10 mouse cellular contexts compared by ENCODE assay signal in genomic region chr13:28792461-28793165, GRCm38 (mm10).
DNase-seq lines count a peak whose midpoint lies in the region; ATAC-seq and TF ChIP-seq lines count a peak whose summit lies in the region.
"Had no signal": no experiment of that assay in that cellular context is flagged by ENCODE, and none has a peak within 500 bp of the region (broad histone marks: within the 10 kb centered on the region; RNA-seq: fewer than 3 reads in every experiment).

No protein-coding gene starts in this region.

- H3K4me3 ChIP-seq in thymus, adult 2 months (ENCODE audit: control insufficient read depth, insufficient read depth, low read length), result no peak overlapping the region
- no peak overlapping the region for H3K4me3 ChIP-seq in hindbrain, embryonic 15.5 days
- no peak overlapping the region for H3K4me3 ChIP-seq in midbrain, embryonic 11.5 days (ENCODE audit: low read depth, low read length)
- H3K4me3 ChIP-seq: liver, embryonic 15.5 days; megakaryocyte, embryonic 14.5 days had no signal

- no peaks in the 10 kb centered on the region for H3K27me3 ChIP-seq in thymus, adult 2 months (ENCODE audit: control insufficient read depth, insufficient read depth, low read length)
- no peaks in the 10 kb centered on the region for H3K27me3 ChIP-seq in hindbrain, embryonic 15.5 days
- H3K27me3 ChIP-seq in midbrain, embryonic 11.5 days (ENCODE audit: control insufficient read depth, insufficient read depth, low read length), result no peaks in the 10 kb centered on the region
- H3K27me3 ChIP-seq: liver, embryonic 15.5 days had no signal

- H3K4me1 ChIP-seq in thymus, adult 2 months (replicated peaks; ENCODE audit: control insufficient read depth, insufficient read depth, low read length), result peaks cover 26% of the 10 kb centered on the region
- H3K4me1 ChIP-seq in hindbrain, embryonic 15.5 days (replicated peaks), result peaks cover 33% of the 10 kb centered on the region
- peaks cover 61% of the 10 kb centered on the region for H3K4me1 ChIP-seq in midbrain, embryonic 11.5 days (ENCODE audit: control insufficient read depth, insufficient read depth, low read length)
- H3K4me1 ChIP-seq: liver, embryonic 15.5 days; megakaryocyte, embryonic 14.5 days had no signal

- H3K36me3 ChIP-seq in thymus, adult 2 months (ENCODE audit: control insufficient read depth, insufficient read depth, low read length), result no peaks in the 10 kb centered on the region
- no peaks in the 10 kb centered on the region for H3K36me3 ChIP-seq in hindbrain, embryonic 15.5 days
- no peaks in the 10 kb centered on the region for H3K36me3 ChIP-seq in midbrain, embryonic 11.5 days (ENCODE audit: control insufficient read depth, insufficient read depth, low read length)
- H3K36me3 ChIP-seq: liver, embryonic 15.5 days had no signal

- no peak for TF ChIP-seq POLR2A in thymus, adult 2 months (IDR thresholded peaks at IDR 0.05; ENCODE audit: control insufficient read depth, extremely low read depth, insufficient read depth, low read length, poor library complexity)

- H3K9ac ChIP-seq in hindbrain, embryonic 15.5 days, result no peak overlapping the region
- H3K9ac ChIP-seq in midbrain, embryonic 11.5 days (ENCODE audit: low read length), result no peak overlapping the region
- H3K9ac ChIP-seq: liver, embryonic 15.5 days had no signal

- 88% methylated on average over 12 of the region's 12 CpGs for WGBS in thymus, adult 2 months
- 34% methylated on average over 12 of the region's 12 CpGs for WGBS in hindbrain, embryonic 15.5 days
- WGBS in midbrain, embryonic 11.5 days, result 38% methylated on average over 12 of the region's 12 CpGs

- DNase-seq in thymus, adult 2 months, result no peak
- DNase-seq in thymus, postnatal 25 days, result no peak
- peak; percentile 89 for DNase-seq in midbrain, embryonic 11.5 days (ENCODE audit: low spot score, missing footprints)
- DNase-seq in T-cell, adult 2 months (ENCODE audit: low spot score), result no peak
- DNase-seq in heart, adult 11 months, result no peak
- DNase-seq: layer of hippocampus, postnatal 36 days had no signal

- no peak overlapping the region for H3K4me2 ChIP-seq in hindbrain, embryonic 15.5 days
- no peak overlapping the region for H3K4me2 ChIP-seq in midbrain, embryonic 11.5 days
- H3K4me2 ChIP-seq: liver, embryonic 15.5 days had no signal

- peak overlapping the region; percentile 57; the same call in 1 of the 2 replicates for H3K27ac ChIP-seq in thymus, adult 2 months (ENCODE audit: control insufficient read depth, insufficient read depth, low read length)
- peak overlapping the region; percentile 46 for H3K27ac ChIP-seq in hindbrain, embryonic 15.5 days (replicated peaks)
- peak overlapping the region; percentile 72 for H3K27ac ChIP-seq in midbrain, embryonic 11.5 days (ENCODE audit: low read depth, low read length)
- H3K27ac ChIP-seq: liver, embryonic 15.5 days had no signal

- H3K9me3 ChIP-seq in hindbrain, embryonic 15.5 days, result no peaks in the 10 kb centered on the region
- H3K9me3 ChIP-seq in midbrain, embryonic 11.5 days (ENCODE audit: control insufficient read depth, low read length), result no peaks in the 10 kb centered on the region
- H3K9me3 ChIP-seq: liver, embryonic 15.5 days; megakaryocyte, embryonic 14.5 days had no signal

- no peak for ATAC-seq in hindbrain, embryonic 15.5 days (ENCODE audit: low FRiP score, low read depth)
- peak; percentile 39 for ATAC-seq in midbrain, embryonic 11.5 days (ENCODE audit: low FRiP score)
- no peak for ATAC-seq in frontal cortex, adult (ENCODE audit: low TSS enrichment)

- no peak for TF ChIP-seq CTCF in thymus, adult 2 months (IDR thresholded peaks at IDR 0.05; ENCODE audit: borderline replicate concordance, control insufficient read depth, extremely low read depth, insufficient read depth, low read length, poor library complexity)
